Mouse (Mus musculus): ENCODE results near the gene Gns. TPM values are rescaled to one million over a fixed set of nuclear protein-coding genes. Genes with fewer than 3 reads are reported as not detected.
"Not testable (repeated sequence)": the region's sequence is repeated elsewhere in the genome, so short reads cannot be mapped to it uniquely, and the experiment has no call there.

The Gns gene
- 10 to 100 TPM; 80.5 to 87.2 TPM for total RNA-seq (2021)
- long read RNA-seq, transcript Gns-201 (14 exons, 3,855 nt): major isoform, 155 of 189 reads
- long read RNA-seq, partial matches to known transcripts: 19 of 189 reads
- long read RNA-seq, other reads (novel, unspliced or antisense): 13 of 189 reads

DNA sequence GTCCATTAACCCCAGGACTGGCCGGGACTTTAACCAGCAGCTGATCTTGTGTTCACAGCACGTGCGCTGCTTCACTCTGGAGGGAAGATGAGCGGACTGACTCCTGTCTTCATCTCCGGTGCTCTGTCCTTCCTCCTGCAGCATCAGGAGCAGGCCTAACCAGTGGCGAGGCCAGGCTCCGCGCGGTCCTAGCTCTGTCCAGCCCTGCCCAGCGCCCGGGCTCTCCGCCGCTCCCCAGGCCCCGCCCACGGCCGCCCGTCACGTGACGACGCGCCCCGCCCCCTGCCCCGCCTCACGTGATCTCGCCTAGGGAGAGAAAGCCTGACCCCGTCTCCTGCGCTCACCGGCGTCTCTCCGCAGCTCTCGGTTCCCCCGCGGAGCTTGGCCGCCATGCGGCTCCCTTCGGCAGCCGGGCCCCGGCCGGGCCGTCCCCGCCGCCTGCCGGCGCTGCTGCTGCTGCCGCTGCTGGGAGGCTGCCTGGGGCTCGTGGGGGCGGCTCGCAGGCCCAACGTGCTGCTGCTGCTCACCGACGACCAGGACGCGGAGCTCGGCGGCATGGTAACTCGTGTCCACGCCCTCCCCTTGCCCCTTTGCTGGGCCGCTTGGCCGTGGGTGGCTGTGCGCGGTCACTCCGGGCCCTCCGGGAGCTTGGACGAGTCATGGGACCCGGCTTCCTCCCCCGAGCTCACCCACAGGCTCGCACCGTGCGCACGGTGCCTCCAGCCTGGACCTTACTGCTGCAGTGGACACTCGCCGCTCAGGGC, at the start of gene Gns:
Gene Gns (plus strand): TSS at position 290 of the 764 bp plus-strand sequence.
- peak; percentile 68 to 83 for DNase-seq (ENCODE audit: low spot score in 2 of 2)

DNA sequence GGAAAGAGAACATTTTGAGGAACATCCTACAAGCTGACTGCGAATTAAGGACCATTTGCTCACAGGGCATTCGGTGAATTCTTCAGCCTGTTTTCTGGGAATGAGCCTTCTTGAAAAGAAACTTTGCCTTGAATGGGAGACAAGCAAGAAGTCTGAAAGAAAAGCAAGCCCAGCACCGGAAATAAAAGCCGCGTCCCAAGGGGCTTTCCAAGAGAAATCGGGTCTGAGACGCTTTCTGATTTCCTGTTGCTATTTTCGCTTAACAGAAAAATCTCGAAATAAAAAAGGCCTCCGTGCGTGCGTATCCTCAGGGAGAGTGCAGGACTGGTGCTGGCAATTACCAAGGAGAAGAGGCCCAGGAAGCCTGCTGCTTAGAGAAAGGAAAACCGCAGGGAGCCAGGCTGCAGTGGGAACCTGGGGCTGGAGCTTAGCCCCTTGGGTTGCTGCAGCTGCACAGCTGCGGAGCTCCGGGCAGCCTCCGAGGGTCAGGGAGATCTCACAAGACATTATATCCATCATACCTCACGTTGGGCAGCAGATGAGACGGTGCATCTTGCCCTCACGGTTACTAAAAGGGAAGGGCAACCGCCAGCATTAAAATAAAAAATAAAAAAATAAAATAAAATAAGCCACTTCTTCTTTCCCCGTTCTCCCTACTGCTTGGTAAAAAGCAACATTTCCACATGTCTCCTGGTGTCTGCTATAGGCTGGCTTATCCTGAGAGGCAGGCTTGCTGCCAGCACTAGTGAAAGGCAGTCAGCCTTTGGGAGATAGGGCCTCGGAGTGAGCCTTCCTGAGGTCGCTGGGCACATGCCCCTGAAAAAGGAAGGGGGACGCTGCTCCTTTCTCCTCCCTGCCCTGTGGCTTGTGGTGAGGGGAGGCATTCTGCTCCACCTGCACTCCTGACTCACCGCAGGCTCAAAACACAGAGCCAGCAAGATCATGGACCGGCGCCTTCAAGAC, 49.3 kb upstream of the Gns start:
- DNase-seq (ENCODE audit: low spot score in 2 of 2): no peak

DNA sequence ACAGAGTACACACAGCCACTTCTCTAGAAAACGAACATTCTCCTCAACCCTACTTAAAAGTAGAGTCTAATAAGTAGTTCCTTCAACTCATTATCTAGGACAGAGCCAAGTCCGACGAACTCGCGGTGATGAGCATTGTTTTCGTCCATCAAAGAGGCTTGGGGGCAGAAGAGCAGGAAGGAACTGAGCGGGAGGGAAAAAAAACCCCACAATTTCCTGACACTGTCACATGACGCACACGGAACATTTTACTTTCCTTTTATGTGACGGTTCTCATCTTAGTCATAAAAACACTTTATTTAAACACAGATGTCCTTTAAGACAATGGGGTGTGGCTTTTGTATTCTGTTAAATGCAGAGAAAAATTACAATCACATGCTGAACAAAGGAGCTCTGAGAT, 48.5 kb upstream of the Gns start:
- DNase-seq (ENCODE audit: low spot score in 2 of 2): no peak

- no peak for DNase-seq (ENCODE audit: low spot score in 2 of 2)
Measured at GRCm38 (mm10) chr10:121318397-121318950, 46.4 kb upstream of the Gns start.

DNA sequence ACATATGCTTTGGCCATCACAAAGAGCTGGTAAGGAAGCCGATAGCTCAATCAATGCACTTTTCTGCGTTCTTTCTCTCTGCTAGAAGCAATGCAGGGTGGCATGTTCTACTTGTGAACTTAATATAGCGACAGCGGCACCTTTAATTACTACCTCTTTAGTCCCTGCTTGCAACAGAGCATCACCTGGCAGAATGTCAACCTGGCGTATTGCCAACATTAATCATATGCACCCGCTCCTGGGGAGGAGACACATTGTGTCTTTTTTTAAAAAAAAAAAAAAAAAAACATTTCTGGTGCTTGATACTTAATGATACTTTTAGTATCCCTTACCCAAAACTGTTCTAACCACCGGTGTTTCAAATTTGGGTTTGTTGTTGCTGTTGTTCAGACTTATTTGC, 41.4 kb upstream of the Gns start:
- no peak for DNase-seq (ENCODE audit: low spot score in 2 of 2)

DNA sequence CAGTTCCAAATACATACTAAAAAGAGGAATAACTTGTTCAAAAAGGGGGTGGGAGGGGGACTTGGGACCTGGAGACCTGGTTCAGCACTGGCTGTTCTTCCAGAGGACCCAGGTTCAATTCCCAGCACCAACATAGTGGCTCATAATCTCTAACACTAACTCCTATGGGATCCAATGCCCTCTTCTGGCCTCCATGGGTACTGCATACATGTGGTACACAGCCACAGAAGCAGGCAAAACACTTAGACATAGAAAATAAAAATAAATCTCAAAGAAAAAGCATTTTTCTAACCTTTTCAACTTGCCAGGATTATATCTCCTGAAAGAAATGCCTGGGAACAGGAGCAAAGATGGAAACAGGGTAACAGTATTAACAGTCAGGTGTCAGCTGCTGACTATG, 38.7 kb upstream of the Gns start:
- no peak for DNase-seq (ENCODE audit: low spot score in 2 of 2)

DNA sequence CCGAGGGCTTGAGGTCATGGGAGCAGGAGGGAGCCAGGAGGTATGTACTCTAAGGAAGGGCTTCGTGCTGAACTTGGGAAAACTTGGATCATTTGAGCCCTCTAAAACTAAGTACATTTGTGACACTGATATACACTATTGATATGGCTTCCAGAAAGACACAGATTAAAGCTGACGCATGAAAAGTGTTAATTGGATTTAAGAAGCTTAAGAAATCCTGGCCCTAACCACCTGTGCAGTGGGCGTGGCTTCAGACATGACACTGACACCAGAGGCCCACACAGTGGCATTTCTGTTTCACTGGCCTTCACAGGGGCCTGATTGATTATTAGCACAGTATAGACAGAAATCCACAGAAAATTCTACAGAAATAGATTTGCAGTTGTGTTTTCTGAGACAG, 35.3 kb upstream of the Gns start:
- no peak for DNase-seq (ENCODE audit: low spot score in 2 of 2)

GRCm38 (mm10) chr10:121330940-121331339, 34.0 kb upstream of the Gns start:
- peak in 1 of 2 experiments; percentile 79 for DNase-seq (ENCODE audit: low spot score in 2 of 2)

DNA sequence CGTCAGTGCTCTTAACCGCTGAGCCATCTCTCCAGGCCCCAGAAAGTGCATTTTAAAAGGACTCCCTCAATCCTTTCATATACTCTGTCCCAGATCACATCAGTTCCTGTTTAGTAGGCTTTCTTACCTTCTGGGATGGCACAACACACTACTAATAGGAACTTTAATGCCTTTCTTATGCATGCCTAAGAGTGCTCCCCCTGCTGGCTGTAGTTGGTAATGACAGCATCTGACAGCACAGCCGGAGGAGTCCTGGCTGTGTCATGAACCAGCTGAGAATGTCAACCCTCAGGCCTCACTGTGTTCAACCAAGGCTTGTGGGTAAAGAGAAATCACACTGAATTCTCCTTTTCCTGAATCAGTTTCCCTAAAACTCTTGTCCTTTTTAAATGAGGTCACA, 30.3 kb upstream of the Gns start:
- DNase-seq (ENCODE audit: low spot score in 2 of 2): peak in 1 of 2 experiments; percentile 75

- not testable (repeated sequence) for DNase-seq (ENCODE audit: low spot score in 2 of 2)
Measured at GRCm38 (mm10) chr10:121336536-121336935, 28.4 kb upstream of the Gns start.

GRCm38 (mm10) chr10:121340754-121341593, 23.9 kb upstream of the Gns start:
- no peak for DNase-seq (ENCODE audit: low spot score in 2 of 2)

DNA sequence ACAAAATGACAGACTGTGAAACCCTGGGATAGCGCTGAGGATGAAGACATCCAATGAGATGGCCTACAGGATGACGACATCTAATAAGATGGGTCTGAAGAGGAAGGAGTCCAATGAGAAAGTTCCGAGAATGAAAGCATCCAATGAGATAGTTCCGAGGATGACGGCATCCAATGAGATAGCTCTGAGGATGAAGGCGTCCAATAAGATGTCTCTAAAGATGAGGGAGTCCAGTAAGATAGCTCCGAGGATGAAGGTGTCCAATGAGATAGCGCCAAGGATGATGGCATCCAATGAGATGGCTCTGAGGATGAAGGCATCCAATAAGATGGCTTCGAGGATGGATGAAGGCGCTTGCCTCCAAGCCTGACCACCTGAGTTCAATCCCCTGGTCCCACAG, 22.6 kb upstream of the Gns start:
- DNase-seq (ENCODE audit: low spot score in 2 of 2): no peak

- DNase-seq (ENCODE audit: low spot score in 2 of 2): no peak
Measured at GRCm38 (mm10) chr10:121343867-121344266, 21.0 kb upstream of the Gns start.

GRCm38 (mm10) chr10:121349244-121349643, 15.6 kb upstream of the Gns start:
- DNase-seq (ENCODE audit: low spot score in 2 of 2): no peak

DNA sequence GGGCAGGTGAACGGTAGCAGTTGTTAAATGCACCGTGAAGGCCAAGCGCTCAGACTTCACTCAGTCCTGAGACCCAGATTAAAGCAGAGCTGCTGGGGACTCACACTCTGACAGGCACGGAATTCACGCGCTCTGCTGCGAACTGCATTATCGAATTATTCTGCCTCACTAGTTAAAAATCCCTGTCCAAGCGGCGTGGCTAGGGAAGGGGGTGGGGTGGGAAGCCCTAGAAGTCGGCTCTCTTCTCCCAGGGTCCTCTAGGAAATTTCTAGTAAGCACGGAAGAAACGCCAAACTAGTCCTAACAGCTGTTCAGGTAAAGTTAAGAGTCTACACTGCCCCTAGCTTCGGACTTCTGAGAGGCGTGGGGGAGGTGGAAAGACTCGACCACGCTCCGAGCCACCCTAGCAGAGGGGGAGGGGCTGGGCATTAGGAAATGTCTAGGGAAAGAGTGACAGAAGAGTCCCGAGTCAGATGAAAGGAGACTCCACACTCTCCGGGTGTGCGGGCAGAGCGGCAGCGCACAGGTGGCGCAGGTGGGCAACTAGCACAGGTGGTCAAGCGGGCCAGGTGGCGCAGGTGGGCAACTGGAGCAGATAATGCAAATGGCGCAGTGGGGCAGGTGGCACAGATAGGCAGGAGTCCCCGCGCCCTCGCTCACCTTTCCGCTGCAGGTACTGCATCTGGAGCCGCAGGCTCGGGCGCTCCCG, 14.4 kb upstream of the Gns start:
- no peak for DNase-seq (ENCODE audit: low spot score in 2 of 2)

GRCm38 (mm10) chr10:121351066-121351581, 13.8 kb upstream of the Gns start, which contains the start of gene Tbc1d30:
Tbc1d30 (minus strand) TSS chr10:121351278.
- DNase-seq (ENCODE audit: low spot score in 2 of 2): no peak

DNA sequence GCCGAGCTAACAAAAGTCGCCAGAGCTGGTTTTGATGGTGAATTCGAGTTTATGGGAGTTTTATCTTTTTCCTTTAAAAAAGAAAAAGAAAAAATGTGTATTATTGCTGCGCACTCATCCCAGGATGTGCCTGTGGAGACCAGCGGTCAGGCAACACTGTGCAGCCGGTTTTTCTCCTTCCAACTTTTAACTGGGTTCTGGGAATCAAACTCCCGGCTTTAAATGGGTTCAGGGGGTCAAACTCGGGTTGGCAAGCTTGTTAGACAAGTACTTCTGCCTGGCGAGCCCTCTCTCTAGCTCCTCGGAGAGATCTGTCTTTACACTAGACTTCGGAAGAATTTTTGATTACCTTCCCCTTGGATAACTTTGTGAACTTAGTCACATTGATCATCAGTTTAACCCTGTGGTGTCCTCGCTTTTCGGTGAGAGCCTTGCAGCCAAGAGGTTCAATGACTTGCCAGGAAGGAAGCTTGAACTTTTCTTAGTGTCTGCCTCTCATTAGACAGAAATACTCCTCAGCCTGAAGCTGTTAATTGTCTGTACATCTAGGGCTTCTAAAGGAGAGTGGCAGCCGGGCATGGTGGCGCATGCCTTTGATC, 13.1 kb upstream of the Gns start:
- DNase-seq (ENCODE audit: low spot score in 2 of 2): no peak

- no peak for DNase-seq (ENCODE audit: low spot score in 2 of 2)
Measured at GRCm38 (mm10) chr10:121360358-121360757, 4.5 kb upstream of the Gns start.

DNA sequence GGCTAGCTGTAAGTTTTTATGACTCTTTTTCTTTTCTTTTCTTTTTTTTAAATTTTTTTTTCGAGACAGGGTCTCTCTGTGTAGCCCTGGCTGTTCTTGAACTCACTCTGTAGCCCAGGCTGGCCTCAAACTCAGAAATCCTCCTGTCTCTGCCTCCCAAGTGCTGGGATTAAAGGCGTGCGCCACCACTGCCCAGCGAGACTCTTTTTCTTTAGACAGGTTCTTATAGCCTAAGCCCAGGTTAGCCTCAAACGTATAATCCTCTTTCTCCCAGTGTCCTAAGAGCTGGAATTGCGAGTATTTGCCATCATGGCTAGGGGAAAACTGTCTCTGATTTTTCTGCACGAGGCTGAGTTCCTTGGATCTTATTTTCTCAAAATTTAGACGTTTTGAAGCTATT, 1.7 kb upstream of the Gns start:
- DNase-seq (ENCODE audit: low spot score in 2 of 2): no peak
